Mouse (Mus musculus): ENCODE measurements around the gene Klf13.
A peak's percentile ranks its signal among the peaks of the same experiment; 100 is the strongest.

The Klf13 gene

DNA sequence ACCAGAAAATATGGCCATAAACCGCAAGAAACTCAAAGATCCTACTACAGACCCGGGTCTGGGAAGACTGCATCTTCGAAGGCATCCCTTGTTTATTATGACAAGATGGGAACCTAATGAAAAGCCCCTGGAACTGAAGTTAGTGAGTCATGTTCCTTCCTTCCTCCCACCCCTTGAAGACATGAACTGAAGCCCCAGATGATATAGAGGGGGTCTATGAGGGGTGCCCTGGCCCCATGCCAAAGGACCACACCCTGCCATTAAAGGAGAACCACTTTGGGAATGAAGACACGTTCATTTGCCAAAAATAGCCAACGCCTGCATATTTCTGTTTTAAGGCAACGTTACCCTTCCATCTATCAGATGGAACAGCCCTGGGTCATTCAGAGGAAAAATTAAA, 50.0 kb downstream of the Klf13 start:
- no peak for DNase-seq (ENCODE audit: low read depth, low spot score)

DNA sequence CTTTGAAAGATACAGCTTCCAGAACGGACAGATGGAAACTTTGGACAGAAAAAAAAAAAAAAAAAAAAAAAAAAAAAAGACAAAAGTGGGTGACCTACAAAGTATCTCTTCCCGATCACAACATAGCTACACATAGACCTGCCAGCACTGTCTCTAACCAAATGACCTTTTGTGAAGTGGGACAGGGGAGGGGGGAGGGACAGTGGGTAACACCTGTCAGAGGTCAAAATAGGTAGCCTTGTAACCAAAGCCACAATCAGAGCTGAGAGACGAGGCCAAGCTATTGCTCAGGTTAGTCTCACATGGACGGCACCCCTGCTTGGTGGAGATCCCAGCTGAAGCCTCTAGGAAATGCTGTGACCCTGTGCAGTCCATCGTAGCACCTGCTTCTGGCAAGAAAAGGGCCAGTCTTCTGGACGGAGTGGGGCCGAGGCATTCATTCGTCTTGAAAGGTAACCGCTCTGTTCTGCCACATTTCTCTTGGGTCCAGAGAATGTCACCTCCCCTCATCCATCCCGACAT, 51.1 kb downstream of the Klf13 start:
- DNase-seq (ENCODE audit: low read depth, low spot score) = no peak

DNA sequence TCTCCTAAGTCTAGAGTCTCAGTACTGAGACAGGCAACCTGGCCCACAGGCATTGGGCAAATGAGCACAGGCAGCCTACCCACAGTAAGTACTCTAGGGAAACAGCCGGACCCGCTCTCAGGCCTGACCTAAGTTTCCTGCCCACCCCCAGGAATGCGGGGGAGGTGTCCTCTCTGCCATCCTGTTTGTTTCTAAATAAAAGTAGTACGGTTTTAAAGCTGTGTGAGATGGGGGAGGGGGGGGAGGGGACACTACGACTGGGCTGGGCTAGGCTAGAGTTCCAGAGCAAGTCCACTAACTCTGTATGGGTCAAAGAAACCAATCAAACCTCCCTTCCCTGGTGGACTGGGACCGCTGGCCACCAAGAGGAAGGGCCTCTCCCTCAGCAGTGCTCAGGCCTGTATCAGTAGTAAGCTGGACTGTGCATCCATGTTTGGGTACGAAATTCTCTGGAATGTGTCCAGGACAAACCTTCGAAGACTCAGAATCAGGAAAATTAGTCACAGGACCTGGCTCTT, 51.6 kb downstream of the Klf13 start:
- DNase-seq (ENCODE audit: low read depth, low spot score) = peak; percentile 15

DNA sequence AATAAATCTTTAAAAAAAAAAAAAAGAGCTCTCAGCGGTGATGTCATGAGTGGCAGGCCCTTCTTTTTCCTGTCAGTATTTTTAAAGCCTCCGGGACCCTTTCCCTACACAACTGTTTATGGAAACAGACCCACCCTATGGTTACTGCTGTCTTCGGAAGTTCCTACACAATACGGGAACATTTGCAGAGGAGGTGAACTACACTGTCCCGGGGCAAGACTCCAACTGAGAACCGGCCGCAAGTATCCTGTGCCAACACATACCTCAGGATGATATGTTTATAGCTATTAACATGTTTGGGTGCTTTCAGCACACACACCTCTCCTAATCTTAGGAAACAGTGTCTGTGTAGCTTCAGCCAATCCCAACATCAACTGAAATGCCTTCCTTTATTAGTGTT, 53.7 kb downstream of the Klf13 start:
- no peak for DNase-seq (ENCODE audit: low read depth, low spot score)

DNA sequence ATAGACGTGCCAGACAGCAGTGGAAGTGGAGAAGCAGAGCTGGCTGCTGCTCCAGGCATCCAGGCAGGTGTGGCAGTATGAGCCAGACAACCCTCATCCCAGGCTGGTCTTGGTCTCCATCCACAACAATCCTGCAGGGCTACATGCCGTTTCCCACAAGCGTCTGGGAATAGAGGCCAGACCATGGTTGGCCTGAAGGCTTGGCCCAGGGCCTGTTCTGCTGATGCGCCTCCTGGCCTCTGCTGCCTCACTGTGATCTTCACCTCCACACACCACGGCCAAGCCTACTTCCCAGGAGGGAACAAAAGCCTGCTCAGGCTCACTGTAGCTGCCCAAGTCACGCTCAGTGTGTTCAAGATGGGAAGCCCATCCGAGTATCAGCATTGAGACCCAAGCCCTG, 56.0 kb downstream of the Klf13 start:
- DNase-seq (ENCODE audit: low read depth, low spot score) = no peak

DNA sequence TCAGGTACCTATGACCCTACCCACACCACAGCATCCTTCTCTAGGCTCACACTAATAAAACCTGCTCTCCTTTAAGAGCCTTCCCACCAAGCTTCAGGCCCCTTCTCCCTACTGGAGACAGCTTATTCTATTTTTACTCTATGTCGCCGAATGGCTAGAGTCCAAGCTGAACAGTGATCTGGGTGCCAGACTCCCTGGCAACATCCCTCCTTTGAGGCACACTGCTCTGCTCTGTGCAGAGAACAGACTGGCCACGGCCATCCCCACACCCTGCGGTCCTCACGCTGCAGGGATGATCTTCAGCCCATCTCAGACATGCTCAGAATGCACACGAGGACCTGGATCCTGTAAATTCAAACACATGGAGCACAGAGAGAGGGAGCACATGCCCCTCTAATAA, 59.1 kb downstream of the Klf13 start:
- no peak for DNase-seq (ENCODE audit: low read depth, low spot score)

DNA sequence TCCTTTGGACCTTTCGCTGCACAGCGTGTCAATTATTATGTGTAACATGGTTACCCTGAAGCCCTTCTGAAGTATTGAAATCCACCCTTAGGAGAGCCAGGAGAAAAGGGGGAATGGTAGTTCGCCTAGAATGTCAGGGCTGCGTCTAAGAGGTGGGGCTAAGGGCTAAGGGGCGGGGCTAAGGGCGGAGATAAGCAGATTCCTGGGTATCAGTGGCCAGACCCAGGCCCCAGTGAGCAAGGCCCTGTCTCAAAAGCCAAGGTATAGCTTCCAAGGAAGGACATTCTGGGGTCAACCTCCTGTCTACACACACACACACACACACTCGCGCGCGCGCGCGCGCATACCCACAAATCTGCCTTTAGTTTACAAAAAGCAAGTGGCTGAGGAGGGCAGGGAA, 61.1 kb downstream of the Klf13 start:
- DNase-seq (ENCODE audit: low read depth, low spot score) = no peak

DNA sequence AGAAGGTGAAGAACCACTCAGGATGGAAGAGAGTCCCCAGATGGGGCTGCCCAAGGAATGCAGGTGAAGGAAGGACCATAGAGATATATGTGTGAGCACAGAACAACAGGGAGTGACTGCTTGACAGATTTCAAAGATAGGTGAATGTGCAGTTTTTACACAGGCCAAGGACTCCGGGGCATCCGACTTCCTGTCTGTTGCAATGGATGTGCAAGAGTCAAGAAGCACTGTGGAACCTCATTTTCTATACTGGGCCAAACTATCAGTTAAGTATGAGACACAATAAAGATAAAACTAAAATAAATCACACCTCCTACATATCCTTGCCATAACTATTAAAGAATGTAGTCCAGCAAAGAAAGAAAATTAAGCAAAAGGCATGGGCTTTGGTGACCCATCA, 62.1 kb downstream of the Klf13 start:
- no peak for DNase-seq (ENCODE audit: low read depth, low spot score)

DNA sequence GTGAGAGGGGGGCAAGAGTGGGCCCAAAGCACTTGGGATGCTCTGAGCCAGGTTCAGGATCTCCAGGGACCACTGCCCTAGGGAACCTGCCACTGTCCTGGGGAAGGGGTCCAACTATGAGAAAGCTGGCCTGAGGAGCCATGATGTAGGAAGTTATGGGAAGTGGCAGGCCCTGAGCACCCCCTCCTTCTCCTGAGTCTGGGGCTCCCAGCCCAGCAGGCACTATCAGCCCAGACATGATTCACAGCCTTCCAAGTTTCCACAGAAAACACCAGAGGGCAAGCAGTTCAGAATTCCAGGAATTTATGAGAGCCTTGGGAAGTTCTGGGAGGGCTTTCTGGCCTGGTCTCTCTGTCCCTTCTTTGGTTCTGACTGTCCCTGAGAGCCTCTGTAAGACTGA, 63.0 kb downstream of the Klf13 start:
- DNase-seq (ENCODE audit: low read depth, low spot score) = no peak

DNA sequence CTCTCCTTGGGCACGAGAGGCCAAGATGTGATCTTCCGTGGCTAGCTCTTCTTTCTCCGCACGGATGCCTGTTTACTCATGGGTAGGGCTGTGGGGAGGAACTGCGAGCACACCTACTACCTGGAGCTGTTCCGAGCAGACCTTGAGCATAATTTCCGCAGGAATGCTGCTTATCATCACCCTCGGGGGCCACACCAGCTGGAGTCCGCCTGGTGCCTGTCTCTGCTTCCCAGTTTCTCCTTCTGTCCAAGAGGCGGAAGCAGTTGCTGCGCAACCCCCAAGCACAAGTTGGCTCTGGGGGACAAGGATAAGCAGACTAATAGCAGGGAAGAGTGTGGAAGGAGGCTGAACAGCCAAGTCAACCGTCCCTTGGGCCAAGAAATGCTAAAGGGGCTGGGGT, 64.8 kb downstream of the Klf13 start:
- DNase-seq (ENCODE audit: low read depth, low spot score) = no peak

DNA sequence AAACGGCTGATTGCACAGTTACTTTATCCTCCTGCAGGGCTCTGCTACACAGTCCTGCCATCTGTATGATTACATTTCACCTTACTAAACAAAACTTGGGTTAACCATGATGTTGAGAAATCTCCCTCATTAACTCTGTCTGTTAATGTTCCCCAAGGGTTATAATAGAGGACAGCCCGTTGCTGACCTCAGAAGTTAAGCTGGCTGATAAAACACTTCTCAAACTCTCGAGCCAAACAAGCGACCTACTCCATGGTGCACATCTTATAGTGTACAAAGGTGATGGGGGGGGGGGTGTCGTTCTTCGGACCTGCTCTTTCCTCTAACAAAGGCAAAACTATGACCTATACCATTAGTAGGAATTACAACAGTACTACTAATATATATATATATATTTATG, 67.0 kb downstream of the Klf13 start:
- DNase-seq (ENCODE audit: low read depth, low spot score) = no peak

DNA sequence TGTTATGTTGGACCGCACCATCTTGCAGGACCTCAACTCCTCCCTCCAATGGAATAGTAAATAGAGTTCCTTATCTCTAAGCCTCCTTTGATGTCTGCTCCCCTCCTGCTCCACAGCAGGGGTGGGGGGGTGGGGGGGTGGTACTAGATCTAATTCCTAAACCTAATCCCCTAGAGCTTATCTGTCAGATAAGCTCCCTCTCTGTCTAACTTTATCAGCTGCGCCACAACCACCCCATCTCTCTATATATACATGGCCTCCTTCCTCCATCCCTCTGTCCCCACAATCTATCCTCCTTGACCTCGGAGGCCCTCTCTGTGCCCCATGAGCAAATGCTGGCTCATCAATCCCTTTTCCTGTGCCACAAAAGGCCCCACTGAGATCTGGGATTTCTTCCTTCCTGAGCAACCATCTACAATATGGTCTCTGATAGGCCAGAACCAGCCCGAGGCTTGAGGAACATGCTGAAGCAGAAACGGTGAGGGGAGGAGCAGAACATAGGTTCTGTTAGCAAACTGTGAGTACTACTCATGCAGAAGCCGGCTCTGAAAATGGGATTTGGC, 70.3 kb downstream of the Klf13 start:
- no peak for DNase-seq (ENCODE audit: low read depth, low spot score)

DNA sequence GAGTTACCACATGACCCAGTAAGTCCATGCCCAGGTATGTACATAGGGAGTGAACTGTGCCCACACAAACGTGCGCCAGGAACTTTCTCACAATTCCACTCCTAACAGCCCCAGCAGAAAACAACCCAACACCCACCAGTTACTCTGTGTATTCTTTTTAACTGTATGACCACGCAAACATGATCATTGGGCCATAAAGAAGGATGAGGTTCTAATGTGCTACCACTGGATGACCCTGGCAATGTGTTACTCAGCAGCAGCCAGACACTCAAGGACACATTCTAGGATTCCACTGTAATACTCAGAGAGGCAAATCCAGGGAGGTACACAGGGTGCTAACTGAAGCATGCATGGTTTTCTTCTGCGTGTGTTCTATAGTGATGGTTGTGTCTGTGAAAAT, 72.8 kb downstream of the Klf13 start:
- DNase-seq (ENCODE audit: low read depth, low spot score) = no peak

DNA sequence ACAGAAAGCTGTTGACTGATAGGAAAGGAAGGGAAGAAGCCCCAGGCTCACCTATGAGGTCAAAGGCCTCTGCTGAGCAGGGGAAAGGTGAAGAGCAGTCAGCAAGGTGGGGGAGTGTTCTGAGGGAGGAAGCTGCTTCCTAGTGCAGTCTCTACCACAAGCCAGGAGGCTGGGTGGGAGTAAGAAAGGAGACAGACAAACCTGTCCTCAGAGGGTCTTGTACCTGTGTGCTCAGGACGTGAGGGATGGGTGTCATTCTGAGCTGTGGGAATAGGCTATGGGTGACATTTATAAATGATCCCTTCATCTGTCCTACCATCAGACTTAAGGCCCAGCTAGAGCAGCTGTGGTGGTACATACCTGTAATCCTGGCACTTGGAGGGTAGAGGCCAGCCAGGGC, 75.7 kb downstream of the Klf13 start:
- no peak for DNase-seq (ENCODE audit: low read depth, low spot score)

DNA sequence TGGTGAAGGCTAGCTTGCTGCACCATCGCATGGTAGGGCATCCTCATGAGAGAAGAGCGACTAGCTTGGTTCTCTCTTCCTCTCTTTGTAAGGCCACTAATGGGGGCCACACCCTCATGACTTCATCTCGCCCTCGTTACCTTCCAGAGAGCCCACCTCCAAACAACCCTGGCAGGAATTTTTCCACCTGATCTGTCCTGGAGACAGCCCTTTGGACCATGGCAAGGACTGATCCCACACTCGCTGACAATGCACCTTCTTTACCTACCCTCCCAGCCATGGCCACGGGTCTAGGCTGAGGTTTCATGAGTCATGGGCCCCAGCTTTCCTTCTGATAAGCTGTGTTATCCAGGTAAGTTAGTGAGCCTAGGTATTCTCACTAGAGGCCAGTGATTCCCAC, 77.6 kb downstream of the Klf13 start:
- DNase-seq (ENCODE audit: low read depth, low spot score) = no peak

DNA sequence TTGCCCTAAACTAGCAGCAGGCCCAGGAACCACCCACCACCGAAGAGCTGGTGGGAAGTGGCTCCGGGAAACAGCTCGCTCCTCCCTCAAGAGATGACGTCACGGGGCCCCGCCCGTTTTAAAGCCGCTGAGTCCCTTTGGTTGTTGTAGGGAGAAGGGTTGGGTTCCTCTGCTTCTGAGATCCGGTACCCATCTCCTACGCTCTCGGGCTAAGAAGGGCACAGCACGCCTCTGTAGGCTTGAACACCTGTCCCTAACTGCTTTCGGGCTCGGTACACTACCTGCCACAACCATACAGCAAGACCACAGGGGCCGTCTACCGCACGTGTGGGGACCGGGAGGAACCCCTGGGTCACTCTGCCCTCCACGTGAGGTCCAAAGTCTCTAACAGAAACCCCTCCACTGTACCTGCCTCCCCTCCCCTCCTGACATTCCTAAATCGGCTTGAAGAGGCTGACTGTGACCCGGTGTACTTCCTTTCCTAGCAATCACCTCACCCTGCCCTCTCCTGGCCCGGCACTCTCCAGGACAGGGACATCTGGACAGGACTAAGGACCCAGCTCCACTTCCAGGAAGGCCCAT, 80.1 kb downstream of the Klf13 start:
- peak; percentile 91 for DNase-seq (ENCODE audit: low read depth, low spot score)

DNA sequence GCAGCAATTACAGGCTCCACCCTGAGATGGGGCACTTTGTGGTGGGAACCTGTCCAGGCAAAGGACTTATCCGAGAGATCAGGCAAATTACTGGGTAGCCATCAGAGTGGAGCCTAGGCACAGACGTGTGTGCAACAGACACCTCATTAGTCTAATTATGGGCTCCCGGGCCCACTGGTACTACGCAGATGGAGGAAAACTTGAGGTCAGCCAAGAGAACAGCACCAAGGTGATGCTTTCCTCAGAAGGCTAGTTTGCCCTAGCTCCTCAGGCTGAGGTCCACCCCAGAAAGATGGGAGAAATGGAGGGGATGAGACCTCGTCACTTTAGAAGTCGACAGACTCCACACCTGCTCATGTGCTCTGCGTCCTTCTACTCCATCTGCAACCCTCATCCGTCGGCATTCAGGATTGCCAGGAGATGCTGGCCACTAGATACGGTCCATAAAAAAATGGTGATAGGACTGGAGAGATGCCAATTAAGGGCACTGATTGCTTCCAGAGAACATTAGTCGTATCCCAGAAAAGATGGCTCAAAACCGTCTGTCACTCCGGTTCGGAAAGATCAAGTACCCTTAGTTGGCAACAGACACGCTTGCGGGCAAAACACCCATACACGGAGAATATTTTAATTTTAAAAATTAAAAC, 80.8 kb downstream of the Klf13 start:
- no peak for DNase-seq (ENCODE audit: low read depth, low spot score)

DNA sequence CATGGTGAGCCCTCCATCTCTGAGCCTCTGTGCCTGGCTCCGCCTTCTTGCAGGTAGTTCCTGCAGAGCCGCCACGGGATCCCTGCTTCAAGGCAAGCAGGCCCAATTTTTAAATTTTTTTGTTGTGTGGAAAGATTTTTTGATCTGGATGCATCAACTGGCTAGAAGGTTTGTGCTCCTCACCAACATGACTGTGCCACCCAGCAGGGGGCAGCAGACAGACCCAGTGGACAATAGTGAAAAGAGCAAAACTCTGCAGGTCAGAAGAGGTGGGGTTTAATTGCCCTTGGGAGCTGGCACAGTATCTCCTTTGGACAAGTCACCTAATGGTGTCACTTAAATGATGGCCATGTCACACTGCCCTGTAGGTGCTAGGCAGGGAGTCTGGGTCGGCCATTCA, 83.4 kb downstream of the Klf13 start:
- peak; percentile 87 for DNase-seq (ENCODE audit: low read depth, low spot score)

DNA sequence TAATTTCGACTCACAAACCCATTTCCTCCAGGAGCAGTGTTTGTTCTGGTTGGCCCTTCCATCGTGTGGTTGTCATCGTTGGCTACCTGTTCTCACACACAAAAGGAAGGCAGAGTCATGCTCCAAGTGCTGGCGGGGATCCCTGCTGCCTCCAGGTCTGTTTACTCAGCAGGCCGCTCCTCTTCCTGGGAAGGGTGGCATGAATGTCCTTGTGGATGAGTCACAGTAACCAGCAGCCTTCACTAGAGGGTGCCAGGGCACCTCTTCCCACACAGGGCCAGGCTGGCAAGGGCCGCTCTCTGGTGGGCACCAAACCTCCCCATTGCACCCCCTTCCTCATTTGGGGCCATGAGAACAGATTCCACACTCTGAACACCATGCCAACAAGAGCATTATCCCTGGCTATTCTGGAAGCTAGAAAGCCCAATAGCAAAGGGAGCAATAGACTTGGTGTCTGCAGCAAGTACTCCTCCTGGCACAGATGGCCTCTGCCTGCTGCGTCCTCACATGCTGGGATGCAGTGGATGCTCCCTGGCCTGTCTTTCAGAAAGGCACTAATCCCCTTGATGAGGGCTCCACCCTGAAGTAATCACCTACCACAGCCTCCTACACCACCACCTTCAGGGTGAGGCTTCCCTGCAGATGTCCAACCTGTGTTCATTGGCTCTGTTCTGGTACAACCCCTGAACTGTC, 86.7 kb downstream of the Klf13 start:
- DNase-seq (ENCODE audit: low read depth, low spot score) = no peak

All from CD4-positive, CD25-positive, alpha-beta regulatory T cell, adult 2 months (primary cell).